Mouse (Mus musculus) midbrain, embryonic 11.5 days (tissue): Measurements from ENCODE around the gene Eif4e1b. TPM values are rescaled to one million over a fixed set of nuclear protein-coding genes. Genes with fewer than 3 reads are reported as not detected.

Source experiments
- ATAC-seq: fragments of 200-750 bp; cut with Nextera tagmentation; 2 replicates; pipeline ENCODE4 v1.8.0; 2017; ENCODE audit warnings: moderate TSS enrichment, moderate library complexity; ENCODE audit not compliant: low FRiP score
- DNase-seq: peaks from one replicate; pipeline ENCODE4 v3.0.0; 2015; ENCODE audit warnings: low spot score; ENCODE audit errors: missing footprints
- H3K27ac ChIP-seq: fragments of 300-500 bp; sonication (generic); 2 replicates; pipeline ENCODE4 v1.5.1; 2014; ENCODE audit warnings: low read depth, low read length
- H3K27me3 ChIP-seq: fragments of 300-500 bp; sonication (generic); 2 replicates; pipeline ENCODE4 v1.6.1; 2014; ENCODE audit warnings: mild to moderate bottlenecking, low read length, moderate library complexity, mixed read lengths; ENCODE audit not compliant: control insufficient read depth, insufficient read depth
- H3K36me3 ChIP-seq: fragments of 300-500 bp; sonication (generic); 2 replicates; pipeline ENCODE4 v1.6.1; 2014; ENCODE audit warnings: mild to moderate bottlenecking, low read length, moderate library complexity, mixed read lengths; ENCODE audit not compliant: control insufficient read depth, insufficient read depth
- H3K4me1 ChIP-seq: fragments of 300-500 bp; sonication (generic); 2 replicates; pipeline ENCODE4 v1.6.1; 2014; ENCODE audit warnings: low read length; ENCODE audit not compliant: control insufficient read depth, insufficient read depth
- H3K4me2 ChIP-seq: fragments of 300-500 bp; sonication (generic); 2 replicates; pipeline ENCODE4 v1.6.1; 2014; ENCODE audit warnings: mild to moderate bottlenecking, moderate library complexity
- H3K4me3 ChIP-seq: fragments of 300-500 bp; sonication (generic); 2 replicates; pipeline ENCODE4 v1.5.1; 2014; ENCODE audit warnings: low read depth, low read length
- H3K9ac ChIP-seq: fragments of 300-500 bp; sonication (generic); 2 replicates; pipeline ENCODE4 v1.6.1; 2014; ENCODE audit warnings: low read length
- H3K9me3 ChIP-seq: fragments of 300-500 bp; sonication (generic); 2 replicates; pipeline ENCODE4 v1.6.1; 2016; ENCODE audit warnings: low read length; ENCODE audit not compliant: control insufficient read depth
- WGBS: fragments of 180-500 bp; shearing (Covaris S2); extraction: QIAGEN DNeasy Blood & Tissue Kit; methylation state at CpG from one replicate; pipeline ENCODE4 v1.1.7; 2014; 5-methylcytosine and 5-hydroxymethylcytosine counted together
- polyA plus RNA-seq: library from polyadenylated mRNA; unstranded; fragments of >200 nt; fragmentation: Nextera tagmentation; extraction: Ambion mirVana; gene quantifications from 2 replicates; pipeline ENCODE4 v1.2.1, GENCODE M21; 2014

Eif4e1b gene
- polyA plus RNA-seq, 1 experiment from 2014 or later = not detected

- DNase-seq (no peak), ATAC-seq (no peak)
- H3K9ac ChIP-seq = no peak overlapping the region
- H3K4me1 ChIP-seq = peaks cover 8% of the 10 kb centered on the region
- 68% methylated on average over 7 of the region's 7 CpGs for WGBS
- H3K27me3 ChIP-seq = no peaks in the 10 kb centered on the region
- H3K9me3 ChIP-seq = no peaks in the 10 kb centered on the region
- H3K4me2 ChIP-seq = no peak overlapping the region
- H3K27ac ChIP-seq = no peak overlapping the region
- H3K36me3 ChIP-seq = no peaks in the 10 kb centered on the region
- no peak overlapping the region for H3K4me3 ChIP-seq
These were observed 44.2 kb downstream of the Eif4e1b start for GRCm38 (mm10) chr13:54827992-54828391.

- H3K9ac ChIP-seq = no peak overlapping the region
- H3K4me3 ChIP-seq = no peak overlapping the region
- no peak overlapping the region for H3K4me2 ChIP-seq
- ATAC-seq (no peak), DNase-seq (no peak)
- no peaks in the 10 kb centered on the region for H3K9me3 ChIP-seq
- H3K27ac ChIP-seq = no peak overlapping the region
- no peaks in the 10 kb centered on the region for H3K27me3 ChIP-seq
- H3K36me3 ChIP-seq = no peaks in the 10 kb centered on the region
- peaks cover 8% of the 10 kb centered on the region for H3K4me1 ChIP-seq
- WGBS = 65% methylated on average over 6 of the region's 6 CpGs
These were observed 44.7 kb downstream of the Eif4e1b start for GRCm38 (mm10) chr13:54828508-54828907.

- Histone ChIP-seq H3K27ac (no peak overlapping the region), H3K9ac (no peak overlapping the region), H3K4me1 (peaks cover 6% of the 10 kb centered on the region), H3K27me3 (no peaks in the 10 kb centered on the region), H3K36me3 (no peaks in the 10 kb centered on the region), H3K4me2 (no peak overlapping the region), H3K4me3 (no peak overlapping the region), H3K9me3 (no peaks in the 10 kb centered on the region)
- no peak for DNase-seq
- no peak for ATAC-seq
- 8% methylated on average over 13 of the region's 13 CpGs for WGBS
These were observed 45.7 kb downstream of the Eif4e1b start for GRCm38 (mm10) chr13:54829450-54829849.

- ATAC-seq (no peak), DNase-seq (no peak)
- Histone ChIP-seq H3K9ac (no peak overlapping the region), H3K9me3 (no peaks in the 10 kb centered on the region), H3K27me3 (no peaks in the 10 kb centered on the region), H3K4me1 (no peaks in the 10 kb centered on the region; the same call in 1 of the 2 replicates), H3K27ac (no peak overlapping the region), H3K36me3 (no peaks in the 10 kb centered on the region), H3K4me3 (no peak overlapping the region), H3K4me2 (no peak overlapping the region)
- 77% methylated on average over 14 of the region's 14 CpGs for WGBS
These were observed 52.7 kb downstream of the Eif4e1b start for GRCm38 (mm10) chr13:54836351-54837030.

- Histone ChIP-seq H3K27ac (no peak overlapping the region), H3K9ac (no peak overlapping the region), H3K9me3 (no peaks in the 10 kb centered on the region), H3K27me3 (no peaks in the 10 kb centered on the region), H3K4me2 (no peak overlapping the region), H3K36me3 (no peaks in the 10 kb centered on the region), H3K4me1 (no peaks in the 10 kb centered on the region; the same call in 1 of the 2 replicates), H3K4me3 (no peak overlapping the region)
- 80% methylated on average over 5 of the region's 5 CpGs for WGBS
- no peak for ATAC-seq
- no peak for DNase-seq
These were observed 53.3 kb downstream of the Eif4e1b start for GRCm38 (mm10) chr13:54837061-54837460.

GRCm38 (mm10) chr13:54837471-54837889 is 53.7 kb downstream of the Eif4e1b start:
- no peaks in the 10 kb centered on the region; the same call in 1 of the 2 replicates for H3K4me1 ChIP-seq
- DNase-seq (no peak), ATAC-seq (no peak)
- no peak overlapping the region for H3K9ac ChIP-seq
- no peaks in the 10 kb centered on the region for H3K9me3 ChIP-seq
- H3K4me3 ChIP-seq = no peak overlapping the region
- 35% methylated on average over 9 of the region's 9 CpGs for WGBS
- H3K36me3 ChIP-seq = no peaks in the 10 kb centered on the region
- no peak overlapping the region for H3K27ac ChIP-seq
- H3K27me3 ChIP-seq = no peaks in the 10 kb centered on the region
- H3K4me2 ChIP-seq = no peak overlapping the region

Other genes starting within 250 kb of the Eif4e1b start
- 263 and 264 TPM in 2 replicates for gene 4833439L19Rik, start 218.6 kb upstream of the Eif4e1b start, polyA plus RNA-seq
- 28.5 and 29.7 TPM in 2 replicates for gene Arl10, start 209.0 kb upstream of the Eif4e1b start, polyA plus RNA-seq
- 65.1 and 67.0 TPM in 2 replicates for gene Nop16, start 193.9 kb upstream of the Eif4e1b start, polyA plus RNA-seq
- 164 and 168 TPM in 2 replicates for gene Higd2a, start 193.8 kb upstream of the Eif4e1b start, polyA plus RNA-seq
- gene Cltb, start 172.7 kb upstream of the Eif4e1b start, polyA plus RNA-seq = 22.3 and 28.1 TPM in 2 replicates
- 86.9 and 90.9 TPM in 2 replicates for gene Faf2, start 162.2 kb upstream of the Eif4e1b start, polyA plus RNA-seq
- 88.6 and 111 TPM in 2 replicates for gene Rnf44, start 90.1 kb upstream of the Eif4e1b start, polyA plus RNA-seq
- 0.06 TPM in 1 of 2 replicates, not detected in the other for gene Cdhr2, start 82.5 kb upstream of the Eif4e1b start, polyA plus RNA-seq
- gene Gprin1, start 34.1 kb upstream of the Eif4e1b start, polyA plus RNA-seq = 9.8 and 10.8 TPM in 2 replicates
- 1.3 TPM in 2 replicates for gene Sncb, start 17.4 kb upstream of the Eif4e1b start, polyA plus RNA-seq
- 13.3 and 15.9 TPM in 2 replicates for gene Tspan17, start 5.4 kb downstream of the Eif4e1b start, polyA plus RNA-seq
- 2.2 and 2.9 TPM in 2 replicates for gene Unc5a, start 165.4 kb downstream of the Eif4e1b start, polyA plus RNA-seq
- gene Hk3, start 237.4 kb downstream of the Eif4e1b start, polyA plus RNA-seq = 0.94 and 0.95 TPM in 2 replicates